Mouse (Mus musculus) embryo, embryonic 11 days (tissue): ENCODE data around the gene Ptma.
A peak's percentile ranks its signal among the peaks of the same experiment; 100 is the strongest.
"Not testable (repeated sequence)": the region's sequence is repeated elsewhere in the genome, so short reads cannot be mapped to it uniquely, and the experiment has no call there.

ENCODE experiments used
- DNase-seq: peaks from one replicate; pipeline ENCODE4 v3.0.0-alpha.2; 2015

Gene Ptma

DNA sequence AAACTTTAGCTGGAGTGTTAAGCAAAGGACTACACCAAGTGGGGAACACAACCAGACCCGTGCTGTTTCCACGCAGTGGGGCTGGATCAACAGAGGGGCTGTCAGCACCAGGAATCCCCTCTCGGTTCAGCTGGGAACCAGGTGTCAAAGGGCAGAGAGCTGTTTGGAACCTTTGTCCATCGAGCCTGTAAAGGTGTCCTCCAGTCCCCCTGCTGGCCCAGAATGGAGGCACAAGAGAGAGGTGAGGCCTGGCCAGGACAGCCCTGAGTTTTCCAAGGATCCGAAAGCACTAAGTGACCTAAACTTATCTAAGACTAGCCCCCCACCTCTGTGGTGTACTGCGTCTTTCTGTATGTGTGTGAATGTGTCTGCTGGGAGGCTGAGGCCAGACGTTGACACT is 6.2 kb upstream of the Ptma start:
- peak; percentile 74 for DNase-seq

DNA sequence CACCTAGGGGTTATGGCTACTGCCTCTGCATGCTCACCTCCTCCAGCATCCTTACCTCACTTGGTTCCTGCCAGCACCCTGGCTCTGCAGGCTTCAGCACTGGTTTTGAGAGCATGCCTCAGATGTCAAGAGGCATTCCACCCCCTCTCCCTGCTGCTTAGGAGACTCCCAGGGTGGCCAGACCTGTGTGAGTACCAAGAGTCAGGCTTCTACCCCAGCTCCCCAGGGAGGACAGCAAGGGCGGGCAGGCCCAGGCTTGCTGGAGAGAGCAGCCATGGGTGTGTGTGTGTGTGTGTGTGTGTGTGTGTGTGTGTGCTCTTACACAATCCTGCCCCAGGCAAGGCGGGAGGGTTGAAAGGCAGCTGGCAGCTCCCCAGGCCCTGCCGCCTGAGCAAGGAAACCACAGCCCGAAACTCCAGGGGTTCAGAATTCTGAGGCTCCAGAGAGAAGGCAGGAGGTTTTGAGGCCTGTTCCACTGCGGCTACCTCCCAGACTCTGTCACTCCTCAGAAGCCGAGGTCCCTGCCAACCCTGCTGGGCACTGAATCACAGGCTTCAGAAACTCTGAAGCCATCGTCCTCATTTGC is 4.1 kb upstream of the Ptma start:
- no peak for DNase-seq

- DNase-seq = no peak
Measured at GRCm38 (mm10) chr1:86523776-86524618, 2.5 kb upstream of the Ptma start.

GRCm38 (mm10) chr1:86524619-86525498 is 1.7 kb upstream of the Ptma start:
- peak; percentile 99 for DNase-seq

GRCm38 (mm10) chr1:86525499-86526115 is 919 bp upstream of the Ptma start:
- peak; percentile 79 for DNase-seq

GRCm38 (mm10) chr1:86526789-86527598 is 468 bp downstream of the Ptma start:
- DNase-seq = peak; percentile 50

- DNase-seq = peak; percentile 93
Measured at GRCm38 (mm10) chr1:86527599-86528486, 1.3 kb downstream of the Ptma start.

GRCm38 (mm10) chr1:86528571-86529180 is 2.1 kb downstream of the Ptma start:
- DNase-seq = peak; percentile 40

GRCm38 (mm10) chr1:86529590-86529989 is 3.1 kb downstream of the Ptma start:
- no peak for DNase-seq

DNA sequence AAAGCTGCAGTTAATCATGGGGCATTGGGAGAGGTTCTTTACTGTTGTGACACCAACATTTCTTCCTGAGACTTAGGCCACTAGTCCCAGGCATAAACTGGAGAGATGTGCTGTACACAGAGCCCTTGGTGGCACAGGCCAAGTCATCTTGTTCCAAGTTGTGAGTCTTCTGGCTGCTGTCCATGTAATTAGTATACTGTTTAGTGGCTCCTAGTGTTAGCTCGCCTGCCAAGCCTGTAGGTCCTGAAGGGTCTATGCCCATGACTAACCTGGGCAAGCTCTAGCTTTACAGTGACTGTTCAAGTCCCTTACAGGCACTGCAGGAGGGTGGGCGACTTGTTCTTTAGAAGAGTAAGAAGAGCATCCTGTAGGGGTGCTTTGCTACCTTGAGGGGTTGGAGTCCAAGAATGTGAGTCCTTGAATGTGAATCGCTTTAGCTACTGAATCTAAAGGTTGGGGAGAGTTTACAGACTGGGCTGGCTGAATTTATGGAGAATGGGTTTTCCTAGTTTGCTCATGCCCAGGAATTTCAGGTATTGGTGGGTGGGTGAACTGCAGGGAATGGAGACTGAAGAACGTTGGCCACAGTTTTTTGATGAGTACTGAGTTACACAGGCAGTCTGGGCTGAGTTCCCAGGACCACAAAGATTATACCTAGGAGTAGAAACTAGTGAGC is 4.5 kb downstream of the Ptma start:
- DNase-seq = no peak

DNA sequence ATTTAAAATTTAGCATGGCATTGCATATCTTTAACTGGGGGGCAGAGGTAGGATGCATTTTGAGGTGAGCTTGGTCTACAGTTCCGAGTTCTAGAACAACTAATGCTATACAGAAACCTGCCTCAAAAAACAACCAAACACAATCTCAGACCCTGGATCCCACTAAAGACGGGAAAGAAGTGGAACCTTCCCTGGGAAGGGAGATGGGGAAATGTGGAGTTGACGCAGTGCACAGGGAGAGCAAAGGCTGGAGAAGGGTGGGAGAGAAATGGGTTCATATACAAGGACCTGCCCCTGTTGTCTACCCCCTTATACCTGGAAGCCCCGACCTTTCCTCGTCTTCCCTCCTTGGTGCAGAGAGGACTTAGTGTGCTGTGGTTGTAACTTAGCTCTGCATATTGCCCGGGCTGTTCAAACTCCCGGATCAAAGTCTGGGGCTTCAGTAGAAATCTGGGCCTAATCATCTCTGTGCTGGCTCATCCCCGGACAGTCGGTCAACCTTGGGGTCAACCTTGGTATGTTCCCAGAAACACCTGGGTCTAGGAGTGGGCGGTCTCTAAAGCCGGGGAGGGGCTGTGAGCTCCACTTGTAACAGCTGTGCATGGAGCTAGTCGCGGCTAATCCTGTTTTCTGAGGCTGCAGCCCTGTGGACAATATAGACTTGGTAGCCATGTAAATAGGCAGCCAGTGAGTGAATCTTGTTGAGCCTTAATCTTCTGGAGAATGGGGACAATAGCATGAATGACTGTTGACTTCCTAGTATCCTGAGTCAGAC is 5.2 kb downstream of the Ptma start:
- DNase-seq = peak; percentile 79

DNA sequence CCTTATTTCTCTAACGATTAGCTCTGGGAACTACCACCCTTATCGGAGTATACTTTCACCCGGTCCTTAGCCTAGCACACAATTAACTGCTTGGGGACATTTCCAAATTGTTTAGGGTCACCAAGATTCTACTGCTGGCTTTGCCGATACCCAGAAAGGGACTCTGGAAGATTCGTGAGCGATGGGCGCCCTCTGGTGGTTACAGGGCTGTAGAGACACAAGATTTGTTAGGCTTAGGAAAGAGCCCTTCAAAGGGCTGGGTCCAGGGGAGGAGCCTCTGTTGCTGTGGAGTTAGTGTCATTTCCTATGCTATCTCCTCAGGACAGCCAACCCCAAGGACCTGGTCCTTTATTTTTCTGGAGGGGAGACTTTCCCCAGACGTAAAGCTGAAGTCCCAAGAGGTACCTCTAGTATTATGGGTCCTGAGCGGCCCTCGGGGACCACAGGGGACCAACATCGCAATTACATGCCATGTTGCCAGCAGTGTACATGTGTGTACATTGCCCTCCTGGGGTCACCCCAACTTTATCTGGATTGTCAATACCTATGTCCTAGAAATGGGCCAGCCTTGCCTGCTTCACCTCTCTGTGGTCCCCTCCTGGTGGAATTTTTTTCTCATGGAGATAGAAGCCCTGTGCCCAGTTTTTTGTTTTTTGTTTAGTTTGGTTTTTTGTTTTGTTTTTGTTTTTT is 6.0 kb downstream of the Ptma start:
- peak; percentile 94 for DNase-seq

- no peak for DNase-seq
Measured at GRCm38 (mm10) chr1:86533411-86534130, 7.0 kb downstream of the Ptma start.

GRCm38 (mm10) chr1:86538383-86538782 is 11.9 kb downstream of the Ptma start:
- no peak for DNase-seq

- not testable (repeated sequence) for DNase-seq
Measured at GRCm38 (mm10) chr1:86539583-86539982, 13.1 kb downstream of the Ptma start.

GRCm38 (mm10) chr1:86542584-86542983 is 16.1 kb downstream of the Ptma start:
- DNase-seq = no peak

DNA sequence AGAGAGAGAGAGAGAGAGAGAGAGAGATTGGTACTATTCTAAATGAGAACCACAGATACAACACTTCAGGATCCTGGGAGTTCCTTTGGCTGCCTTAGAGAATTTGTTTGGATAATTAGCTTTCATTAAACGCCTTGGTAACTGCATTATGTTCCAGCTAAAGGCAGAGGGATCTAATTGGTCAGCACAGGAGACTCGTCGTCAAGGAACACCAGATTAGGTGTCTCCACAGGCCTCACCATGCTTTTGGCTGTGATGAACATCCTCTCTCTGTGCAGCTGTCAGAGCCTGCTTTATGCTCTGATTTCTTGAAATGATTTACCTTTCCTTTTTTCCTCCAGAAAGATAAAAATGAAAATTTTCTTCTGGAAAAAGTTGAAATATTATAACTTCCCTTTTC is 20.3 kb downstream of the Ptma start:
- DNase-seq = no peak

DNA sequence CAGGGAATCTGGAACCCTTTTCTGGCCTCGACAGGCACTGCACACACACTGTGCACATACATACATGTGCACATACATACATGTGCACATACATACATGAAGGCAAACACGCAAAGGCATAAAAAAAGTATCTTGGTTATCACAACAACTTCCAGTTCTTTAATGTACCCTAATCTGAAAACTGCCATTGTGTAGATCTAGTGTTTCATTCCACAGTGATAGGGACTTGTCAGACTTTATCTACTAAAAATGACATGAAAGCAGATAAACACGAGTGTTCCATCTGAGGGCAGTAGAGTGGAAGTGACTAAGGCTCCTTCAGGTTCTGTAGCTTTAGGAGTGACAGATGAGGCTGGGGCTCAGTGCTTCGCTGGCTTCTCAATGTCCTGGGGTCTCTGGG is 24.8 kb downstream of the Ptma start:
- no peak for DNase-seq
